Mouse (Mus musculus) right cerebral cortex, postnatal 36 days (tissue): ENCODE measurements around the gene Fam84b.
"Not testable (repeated sequence)": the region's sequence is repeated elsewhere in the genome, so short reads cannot be mapped to it uniquely, and the experiment has no call there.

Experiments
- DNase-seq, 2 experiments: peaks; one replicate each; pipeline ENCODE4 v3.0.0; 2022; ENCODE audit warnings: low spot score in 2 of 2, mixed read lengths in 1 of 2

Gene Fam84b

GRCm38 (mm10) chr15:60853231-60853999 lies at the start of gene Fam84b:
Gene Fam84b (minus strand): TSS chr15:60853778.
- DNase-seq: no peak

GRCm38 (mm10) chr15:60898187-60898965 lies 44.8 kb upstream of the Fam84b start:
- DNase-seq: no peak

- no peak for DNase-seq
Observed at GRCm38 (mm10) chr15:60896040-60896439, 42.5 kb upstream of the Fam84b start.

GRCm38 (mm10) chr15:60892976-60893463 lies 39.4 kb upstream of the Fam84b start:
- DNase-seq: no peak

- DNase-seq: no peak
Observed at GRCm38 (mm10) chr15:60888724-60889123, 35.1 kb upstream of the Fam84b start.

- no peak for DNase-seq
Observed at GRCm38 (mm10) chr15:60875721-60876120, 22.1 kb upstream of the Fam84b start.

- no peak for DNase-seq
Observed at GRCm38 (mm10) chr15:60862417-60862816, 8.8 kb upstream of the Fam84b start.

GRCm38 (mm10) chr15:60855112-60855511 lies 1.5 kb upstream of the Fam84b start:
- no peak for DNase-seq

GRCm38 (mm10) chr15:60854151-60854550 lies 573 bp upstream of the Fam84b start:
- no peak for DNase-seq

- peak; percentile 31 to 65 for DNase-seq
Observed at GRCm38 (mm10) chr15:60848630-60849029, 4.9 kb downstream of the Fam84b start.

- no peak for DNase-seq
Observed at GRCm38 (mm10) chr15:60846291-60846690, 7.3 kb downstream of the Fam84b start.

- no peak for DNase-seq
Observed at GRCm38 (mm10) chr15:60845886-60846285, 7.7 kb downstream of the Fam84b start.

- no peak for DNase-seq
Observed at GRCm38 (mm10) chr15:60841785-60842184, 11.8 kb downstream of the Fam84b start.

GRCm38 (mm10) chr15:60841312-60841711 lies 12.3 kb downstream of the Fam84b start:
- not testable (repeated sequence) for DNase-seq

GRCm38 (mm10) chr15:60840296-60840670 lies 13.3 kb downstream of the Fam84b start:
- no peak for DNase-seq

- DNase-seq: no peak
Observed at GRCm38 (mm10) chr15:60839539-60840295, 13.9 kb downstream of the Fam84b start.

- no peak for DNase-seq
Observed at GRCm38 (mm10) chr15:60838135-60838534, 15.4 kb downstream of the Fam84b start.

GRCm38 (mm10) chr15:60837719-60838118 lies 15.9 kb downstream of the Fam84b start:
- DNase-seq: no peak

- DNase-seq: no peak
Observed at GRCm38 (mm10) chr15:60836321-60836720, 17.3 kb downstream of the Fam84b start.

GRCm38 (mm10) chr15:60834598-60835571 lies 18.7 kb downstream of the Fam84b start:
- no peak for DNase-seq
